ENCODE assay signal across 16 mouse cellular contexts in genomic region chr11:85339173-85339831, GRCm38 (mm10). TPM values are rescaled to one million over a fixed set of nuclear protein-coding genes. Genes with fewer than 3 reads are reported as not detected.
DNase-seq lines count a peak whose midpoint lies in the region; ATAC-seq and TF ChIP-seq lines count a peak whose summit lies in the region.
"Had no signal": no experiment of that assay in that cellular context is flagged by ENCODE, and none has a peak within 500 bp of the region (broad histone marks: within the 10 kb centered on the region; RNA-seq: fewer than 3 reads in every experiment).

No protein-coding gene starts in this region.

- 98% methylated on average over 6 of the region's 6 CpGs for WGBS in kidney, embryonic 15.5 days
- 46% methylated on average over 6 of the region's 6 CpGs for WGBS in liver, embryonic 16.5 days (ENCODE audit: insufficient replicate concordance)
- 89% methylated on average over 6 of the region's 6 CpGs for WGBS in stomach, postnatal 0 days

- no peaks in the 10 kb centered on the region for H3K9me3 ChIP-seq in kidney, embryonic 15.5 days (replicated peaks)
- no peaks in the 10 kb centered on the region for H3K9me3 ChIP-seq in liver, embryonic 16.5 days (replicated peaks; ENCODE audit: control insufficient read depth, low read length)
- no peaks in the 10 kb centered on the region for H3K9me3 ChIP-seq in stomach, postnatal 0 days (ENCODE audit: control insufficient read depth, low read length)
- H3K9me3 ChIP-seq: embryonic facial prominence, embryonic 15.5 days had no signal

- H3K4me2 ChIP-seq in kidney, embryonic 15.5 days: no peak overlapping the region
- H3K4me2 ChIP-seq in liver, embryonic 16.5 days (ENCODE audit: low read depth, low read length): peak overlapping the region; percentile 58
- no peak overlapping the region for H3K4me2 ChIP-seq in stomach, postnatal 0 days (replicated peaks; ENCODE audit: low read depth)
- H3K4me2 ChIP-seq: embryonic facial prominence, embryonic 15.5 days had no signal

- no peaks in the 10 kb centered on the region for H3K27me3 ChIP-seq in kidney, embryonic 15.5 days
- no peaks in the 10 kb centered on the region for H3K27me3 ChIP-seq in liver, embryonic 16.5 days (ENCODE audit: control insufficient read depth, insufficient read depth, low read depth, low read length)
- no peaks in the 10 kb centered on the region for H3K27me3 ChIP-seq in stomach, postnatal 0 days (ENCODE audit: control insufficient read depth, insufficient read depth, low read length)
- H3K27me3 ChIP-seq: embryonic facial prominence, embryonic 15.5 days had no signal

- ATAC-seq in kidney, embryonic 15.5 days (replicated peaks; ENCODE audit: low FRiP score): 0 out of 2 replicates have a peak, but pooled peaks have one; percentile 9
- ATAC-seq in erythroblast, adult 5-6 weeks (replicated peaks; ENCODE audit: low FRiP score, poor library complexity, severe bottlenecking): peak; percentile 90
- ATAC-seq in liver, embryonic 16.5 days (ENCODE audit: low read depth): peak; percentile 95
- ATAC-seq in stomach, postnatal 0 days (ENCODE audit: low FRiP score, low TSS enrichment): peak; percentile 28; the same call in 1 of the 2 replicates
- ATAC-seq: forebrain, embryonic 16.5 days; hindbrain, embryonic 16.5 days; midbrain, embryonic 16.5 days had no signal

- no peak overlapping the region for H3K27ac ChIP-seq in kidney, embryonic 15.5 days
- peak overlapping the region; percentile 94 for H3K27ac ChIP-seq in liver, embryonic 16.5 days (ENCODE audit: low read length)
- H3K27ac ChIP-seq in stomach, postnatal 0 days (replicated peaks): no peak overlapping the region
- H3K27ac ChIP-seq: embryonic facial prominence, embryonic 15.5 days; macrophage had no signal

- H3K9ac ChIP-seq in kidney, embryonic 15.5 days: no peak overlapping the region
- peak overlapping the region; percentile 60 for H3K9ac ChIP-seq in liver, embryonic 16.5 days (ENCODE audit: low read depth, low read length)
- no peak overlapping the region for H3K9ac ChIP-seq in stomach, postnatal 0 days (ENCODE audit: low read length)
- H3K9ac ChIP-seq: embryonic facial prominence, embryonic 15.5 days had no signal

- no peak overlapping the region for H3K4me3 ChIP-seq in kidney, embryonic 15.5 days (replicated peaks)
- peak overlapping the region; percentile 58 for H3K4me3 ChIP-seq in liver, embryonic 16.5 days (ENCODE audit: low read depth, low read length)
- H3K4me3 ChIP-seq in stomach, postnatal 0 days (ENCODE audit: low read depth, low read length): no peak overlapping the region
- H3K4me3 ChIP-seq: embryonic facial prominence, embryonic 15.5 days had no signal

- DNase-seq in kidney, postnatal 10 days: no peak
- DNase-seq in stomach, postnatal 0 days (ENCODE audit: low spot score): no peak
- DNase-seq in adrenal gland, postnatal 14 days: no peak
- DNase-seq in adrenal gland, postnatal 36 days: no peak
- no peak for DNase-seq in frontal cortex, postnatal 14 days (ENCODE audit: low spot score in 2 of 2)
- DNase-seq: cerebellum, adult 11 months; gastrocnemius, postnatal 10 days; lung, adult 18-20 months had no signal

- peaks cover 89% of the 10 kb centered on the region for H3K36me3 ChIP-seq in kidney, embryonic 15.5 days
- H3K36me3 ChIP-seq in liver, embryonic 16.5 days (ENCODE audit: control insufficient read depth, insufficient read depth): peaks cover 33% of the 10 kb centered on the region
- H3K36me3 ChIP-seq in stomach, postnatal 0 days (ENCODE audit: control insufficient read depth, insufficient read depth, low read length): peaks cover 7% of the 10 kb centered on the region; the same call in 1 of the 2 replicates

- TF ChIP-seq CTCF in stomach, postnatal 0 days (IDR thresholded peaks at IDR 0.05; ENCODE audit: low read depth): no peak

- no peak for TF ChIP-seq EP300 in stomach, postnatal 0 days (optimal IDR thresholded peaks at IDR 0.05)

- H3K4me1 ChIP-seq in kidney, embryonic 15.5 days: no peaks in the 10 kb centered on the region
- H3K4me1 ChIP-seq in liver, embryonic 16.5 days (ENCODE audit: control insufficient read depth, low read depth, low read length): peaks cover 21% of the 10 kb centered on the region
- no peaks in the 10 kb centered on the region for H3K4me1 ChIP-seq in stomach, postnatal 0 days (replicated peaks; ENCODE audit: control insufficient read depth, insufficient read depth)
- H3K4me1 ChIP-seq: embryonic facial prominence, embryonic 15.5 days had no signal

RNA-seq across cellular contexts. Expression of gene Bcas3, which starts 13.7 kb away (rescaled TPM):
- 26.2 and 28.2 TPM in 2 replicates for polyA plus RNA-seq in kidney, embryonic 15.5 days (2015; fragmentation: Nextera tagmentation; extraction: Ambion mirVana)
- 97.0 and 130 TPM in 2 replicates for total RNA-seq in erythroblast, adult 5-6 weeks (2015; ENCODE audit: low replicate concordance)
- 136 and 143 TPM in 2 replicates for total RNA-seq in erythroblast, adult 5-6 weeks (2017; ENCODE audit: low replicate concordance)
- 18.7 and 19.1 TPM in 2 replicates for polyA plus RNA-seq in liver, embryonic 16.5 days (2015; fragmentation: Nextera tagmentation; extraction: Ambion mirVana)
- polyA plus RNA-seq in stomach, postnatal 0 days (2015; fragmentation: Nextera tagmentation; extraction: Ambion mirVana): 16.5 and 20.4 TPM in 2 replicates
- total RNA-seq in adrenal gland, postnatal 14 days (2021): 39.2 and 40.5 TPM in 2 replicates
- total RNA-seq in adrenal gland, postnatal 36 days (2021): 10 to 100 TPM; 36.4 to 52.8 TPM

RNA-seq across cellular contexts. Expression of gene Ppm1d, which starts 28.3 kb away (rescaled TPM):
- 19.2 and 20.2 TPM in 2 replicates for polyA plus RNA-seq in kidney, embryonic 15.5 days (2015; fragmentation: Nextera tagmentation; extraction: Ambion mirVana)
- total RNA-seq in erythroblast, adult 5-6 weeks (2015; ENCODE audit: low replicate concordance): 58.6 and 66.0 TPM in 2 replicates
- 51.8 and 65.5 TPM in 2 replicates for total RNA-seq in erythroblast, adult 5-6 weeks (2017; ENCODE audit: low replicate concordance)
- 17.7 and 18.4 TPM in 2 replicates for polyA plus RNA-seq in liver, embryonic 16.5 days (2015; fragmentation: Nextera tagmentation; extraction: Ambion mirVana)
- 11.0 and 12.4 TPM in 2 replicates for polyA plus RNA-seq in stomach, postnatal 0 days (2015; fragmentation: Nextera tagmentation; extraction: Ambion mirVana)
- 16.6 and 19.5 TPM in 2 replicates for total RNA-seq in adrenal gland, postnatal 14 days (2021)
- total RNA-seq in adrenal gland, postnatal 36 days (2021): 10 to 100 TPM; 16.2 to 16.6 TPM

Comparison
In these comparisons a context has a peak if more than half of its experiments do, and no peak if none do; other contexts are left out.
1. ATAC-seq: peak in every context shown above with its lines; median percentile 95 in liver, embryonic 16.5 days; 90 in erythroblast, adult 5-6 weeks; 28 in stomach, postnatal 0 days; 9 in kidney, embryonic 15.5 days.